Mouse (Mus musculus) adrenal gland, postnatal 10 days (tissue): ENCODE measurements around the gene Bmper. TPM values are rescaled to one million over a fixed set of nuclear protein-coding genes. Genes with fewer than 3 reads are reported as not detected.

Source experiments
- DNase-seq: peaks from one replicate; pipeline ENCODE4 v3.0.0; 2021; ENCODE audit warnings: mixed read lengths
- total RNA-seq, 2 experiments: library from RNA; stranded (reverse); gene quantifications; 2 replicates each; pipeline ENCODE4 v1.2.3; 2021

Gene Bmper
- total RNA-seq, 2 experiments from 2014 or later: 6.7 to 7.3 TPM

- peak; percentile 35 for DNase-seq
Observed at GRCm38 (mm10) chr9:23436751-23437150, 213.9 kb downstream of the Bmper start.

- DNase-seq: no peak
Observed at GRCm38 (mm10) chr9:23438662-23439061, 215.8 kb downstream of the Bmper start.

GRCm38 (mm10) chr9:23442168-23442567 is 219.3 kb downstream of the Bmper start:
- DNase-seq: no peak

GRCm38 (mm10) chr9:23444975-23445374 is 222.1 kb downstream of the Bmper start:
- DNase-seq: peak; percentile 56

GRCm38 (mm10) chr9:23447271-23447961 is 224.5 kb downstream of the Bmper start:
- DNase-seq: peak; percentile 51

GRCm38 (mm10) chr9:23453309-23453708 is 230.4 kb downstream of the Bmper start:
- DNase-seq: no peak

GRCm38 (mm10) chr9:23457186-23457585 is 234.3 kb downstream of the Bmper start:
- DNase-seq: no peak

GRCm38 (mm10) chr9:23460721-23461120 is 237.8 kb downstream of the Bmper start:
- DNase-seq: no peak

- DNase-seq: peak; percentile 51
Observed at GRCm38 (mm10) chr9:23462949-23463608, 240.2 kb downstream of the Bmper start.

- peak; percentile 35 for DNase-seq
Observed at GRCm38 (mm10) chr9:23464981-23465630, 242.2 kb downstream of the Bmper start.

GRCm38 (mm10) chr9:23469886-23470285 is 247.0 kb downstream of the Bmper start:
- no peak for DNase-seq

- no peak for DNase-seq
Observed at GRCm38 (mm10) chr9:23485851-23486250, 263.0 kb downstream of the Bmper start.

GRCm38 (mm10) chr9:23486725-23487378 is 264.0 kb downstream of the Bmper start:
- DNase-seq: no peak

- no peak for DNase-seq
Observed at GRCm38 (mm10) chr9:23488265-23488664, 265.4 kb downstream of the Bmper start.

- peak; percentile 26 for DNase-seq
Observed at GRCm38 (mm10) chr9:23495400-23495799, 272.5 kb downstream of the Bmper start.

GRCm38 (mm10) chr9:23497626-23498025 is 274.8 kb downstream of the Bmper start:
- DNase-seq: peak; percentile 10

- no peak for DNase-seq
Observed at GRCm38 (mm10) chr9:23533870-23534269, 311.0 kb downstream of the Bmper start.
